Mouse (Mus musculus): Measurements from ENCODE around the gene Plekha1. TPM values are rescaled to one million over a fixed set of nuclear protein-coding genes. Genes with fewer than 3 reads are reported as not detected.
A peak's percentile ranks its signal among the peaks of the same experiment; 100 is the strongest.

Gene Plekha1
- polyA plus RNA-seq, 1 experiment from 2014 or later: 30.2 TPM

GRCm38 (mm10) chr7:130936472-130936951 is 71.0 kb downstream of the Plekha1 start:
- ATAC-seq: no peak
- peak overlapping the region; percentile 82 for H3K4me2 ChIP-seq (replicated peaks; ENCODE audit: low read depth)
- no peak overlapping the region for H3K27ac ChIP-seq (ENCODE audit: low read depth, low read length)
- H3K9me3 ChIP-seq (ENCODE audit: control insufficient read depth): no peaks in the 10 kb centered on the region
- 2% methylated on average over 47 of the region's 49 CpGs for WGBS
- peak overlapping the region; percentile 55 for H3K4me3 ChIP-seq (ENCODE audit: low read depth, low read length)
- no peaks in the 10 kb centered on the region; the same call in 1 of the 2 replicates for H3K4me1 ChIP-seq (replicated peaks; ENCODE audit: control insufficient read depth, insufficient read depth, low read length)
- no peaks in the 10 kb centered on the region for H3K36me3 ChIP-seq (ENCODE audit: control insufficient read depth, insufficient read depth)
- H3K9ac ChIP-seq (ENCODE audit: low read depth, low read length): no peak overlapping the region
- H3K27me3 ChIP-seq (replicated peaks; ENCODE audit: control insufficient read depth, insufficient read depth, low read length): peaks cover 56% of the 10 kb centered on the region
- TF ChIP-seq CTCF (IDR thresholded peaks at IDR 0.05; ENCODE audit: low read depth): no peak

- H3K4me1 ChIP-seq (replicated peaks; ENCODE audit: control insufficient read depth, insufficient read depth, low read length): no peaks in the 10 kb centered on the region; the same call in 1 of the 2 replicates
- ATAC-seq: no peak
- no peak for TF ChIP-seq CTCF (IDR thresholded peaks at IDR 0.05; ENCODE audit: low read depth)
- peaks cover 56% of the 10 kb centered on the region for H3K27me3 ChIP-seq (replicated peaks; ENCODE audit: control insufficient read depth, insufficient read depth, low read length)
- H3K9ac ChIP-seq (ENCODE audit: low read depth, low read length): no peak overlapping the region
- no peaks in the 10 kb centered on the region for H3K36me3 ChIP-seq (ENCODE audit: control insufficient read depth, insufficient read depth)
- H3K4me3 ChIP-seq (ENCODE audit: low read depth, low read length): peak overlapping the region; percentile 55
- peak overlapping the region; percentile 82; the same call in 1 of the 2 replicates for H3K4me2 ChIP-seq (replicated peaks; ENCODE audit: low read depth)
- 32% methylated on average over 12 of the region's 12 CpGs for WGBS
- H3K9me3 ChIP-seq (ENCODE audit: control insufficient read depth): no peaks in the 10 kb centered on the region
- no peak overlapping the region for H3K27ac ChIP-seq (ENCODE audit: low read depth, low read length)
Observed at GRCm38 (mm10) chr7:130937266-130937841, 71.8 kb downstream of the Plekha1 start.

- 61% methylated on average over 4 of the region's 4 CpGs for WGBS
- H3K27me3 ChIP-seq (replicated peaks; ENCODE audit: control insufficient read depth, insufficient read depth, low read length): peaks cover 53% of the 10 kb centered on the region
Observed at GRCm38 (mm10) chr7:130938005-130938404, 72.4 kb downstream of the Plekha1 start.

GRCm38 (mm10) chr7:130938896-130939295 is 73.3 kb downstream of the Plekha1 start:
- no peaks in the 10 kb centered on the region for H3K9me3 ChIP-seq (ENCODE audit: control insufficient read depth)
- no peaks in the 10 kb centered on the region for H3K36me3 ChIP-seq (ENCODE audit: control insufficient read depth, insufficient read depth)
- no peak overlapping the region for H3K4me2 ChIP-seq (replicated peaks; ENCODE audit: low read depth)
- no peak overlapping the region for H3K27ac ChIP-seq (ENCODE audit: low read depth, low read length)
- H3K9ac ChIP-seq (ENCODE audit: low read depth, low read length): no peak overlapping the region
- H3K27me3 ChIP-seq (replicated peaks; ENCODE audit: control insufficient read depth, insufficient read depth, low read length): peaks cover 44% of the 10 kb centered on the region
- ATAC-seq: no peak
- H3K4me1 ChIP-seq (replicated peaks; ENCODE audit: control insufficient read depth, insufficient read depth, low read length): no peaks in the 10 kb centered on the region; the same call in 1 of the 2 replicates
- 86% methylated on average over 8 of the region's 8 CpGs for WGBS
- H3K4me3 ChIP-seq (ENCODE audit: low read depth, low read length): no peak overlapping the region
- TF ChIP-seq CTCF (IDR thresholded peaks at IDR 0.05; ENCODE audit: low read depth): no peak

More at GRCm38 (mm10) chr7:130938005-130938404, 72.4 kb downstream of the Plekha1 start:
- no peak for TF ChIP-seq CTCF (IDR thresholded peaks at IDR 0.05; ENCODE audit: low read depth)
- Histone ChIP-seq H3K9me3 (ENCODE audit: control insufficient read depth) (no peaks in the 10 kb centered on the region), H3K4me3 (ENCODE audit: low read depth, low read length) (no peak overlapping the region), H3K36me3 (ENCODE audit: control insufficient read depth, insufficient read depth) (no peaks in the 10 kb centered on the region), H3K27ac (ENCODE audit: low read depth, low read length) (no peak overlapping the region), H3K9ac (ENCODE audit: low read depth, low read length) (no peak overlapping the region), H3K4me2 (replicated peaks; ENCODE audit: low read depth) (no peak overlapping the region), H3K4me1 (replicated peaks; ENCODE audit: control insufficient read depth, insufficient read depth, low read length) (no peaks in the 10 kb centered on the region; the same call in 1 of the 2 replicates)
- ATAC-seq: no peak

- no peaks in the 10 kb centered on the region for H3K9me3 ChIP-seq (ENCODE audit: control insufficient read depth)
- WGBS: 56% methylated on average over 8 of the region's 8 CpGs
- no peaks in the 10 kb centered on the region for H3K4me1 ChIP-seq (replicated peaks; ENCODE audit: control insufficient read depth, insufficient read depth, low read length)
Observed at GRCm38 (mm10) chr7:130940733-130941132, 75.2 kb downstream of the Plekha1 start.

GRCm38 (mm10) chr7:130943280-130943895 is 77.8 kb downstream of the Plekha1 start:
- TF ChIP-seq CTCF (IDR thresholded peaks at IDR 0.05; ENCODE audit: low read depth): no peak
- no peak overlapping the region for H3K27ac ChIP-seq (ENCODE audit: low read depth, low read length)

More at GRCm38 (mm10) chr7:130940733-130941132, 75.2 kb downstream of the Plekha1 start:
- H3K4me3 ChIP-seq (ENCODE audit: low read depth, low read length): no peak overlapping the region
- peaks cover 31% of the 10 kb centered on the region for H3K27me3 ChIP-seq (replicated peaks; ENCODE audit: control insufficient read depth, insufficient read depth, low read length)
- no peak overlapping the region for H3K4me2 ChIP-seq (replicated peaks; ENCODE audit: low read depth)
- H3K9ac ChIP-seq (ENCODE audit: low read depth, low read length): no peak overlapping the region
- TF ChIP-seq CTCF (IDR thresholded peaks at IDR 0.05; ENCODE audit: low read depth): no peak
- no peaks in the 10 kb centered on the region for H3K36me3 ChIP-seq (ENCODE audit: control insufficient read depth, insufficient read depth)
- H3K27ac ChIP-seq (ENCODE audit: low read depth, low read length): no peak overlapping the region
- no peak for ATAC-seq

More at GRCm38 (mm10) chr7:130943280-130943895, 77.8 kb downstream of the Plekha1 start:
- no peaks in the 10 kb centered on the region for H3K4me1 ChIP-seq (replicated peaks; ENCODE audit: control insufficient read depth, insufficient read depth, low read length)
- no peak overlapping the region for H3K9ac ChIP-seq (ENCODE audit: low read depth, low read length)
- H3K4me2 ChIP-seq (replicated peaks; ENCODE audit: low read depth): no peak overlapping the region
- H3K27me3 ChIP-seq (replicated peaks; ENCODE audit: control insufficient read depth, insufficient read depth, low read length): peaks cover 5% of the 10 kb centered on the region; the same call in 1 of the 2 replicates
- no peaks in the 10 kb centered on the region for H3K9me3 ChIP-seq (ENCODE audit: control insufficient read depth)
- H3K36me3 ChIP-seq (ENCODE audit: control insufficient read depth, insufficient read depth): no peaks in the 10 kb centered on the region
- 80% methylated on average over 9 of the region's 9 CpGs for WGBS
- no peak overlapping the region for H3K4me3 ChIP-seq (ENCODE audit: low read depth, low read length)
- no peak for ATAC-seq

All from intestine, postnatal 0 days (tissue).